Mouse (Mus musculus) neural tube, embryonic 12.5 days (tissue): Measurements from ENCODE around the gene Mybpc2. TPM values are rescaled to one million over a fixed set of nuclear protein-coding genes. Genes with fewer than 3 reads are reported as not detected.
A peak's percentile ranks its signal among the peaks of the same experiment; 100 is the strongest.

Experiments used
- ATAC-seq: fragments of 200-750 bp; cut with Nextera tagmentation; 2 replicates; pipeline ENCODE4 v1.8.0; 2017; ENCODE audit warnings: low read depth, mild to moderate bottlenecking, moderate TSS enrichment, moderate library complexity; ENCODE audit not compliant: low FRiP score
- H3K27ac ChIP-seq: fragments of 300-500 bp; sonication (generic); 2 replicates; pipeline ENCODE4 v1.5.1; 2016
- H3K27me3 ChIP-seq: fragments of 300-500 bp; sonication (generic); replicated peaks from 2 replicates; pipeline ENCODE4 v1.6.1; 2016; ENCODE audit warnings: mild to moderate bottlenecking
- H3K36me3 ChIP-seq: fragments of 300-500 bp; sonication (generic); 2 replicates; pipeline ENCODE4 v1.6.1; 2016; ENCODE audit warnings: mild to moderate bottlenecking
- H3K4me1 ChIP-seq: fragments of 300-500 bp; sonication (generic); 2 replicates; pipeline ENCODE4 v1.6.1; 2016
- H3K4me2 ChIP-seq: fragments of 300-500 bp; sonication (generic); replicated peaks from 2 replicates; pipeline ENCODE4 v1.6.1; 2016; ENCODE audit warnings: mild to moderate bottlenecking
- H3K4me3 ChIP-seq: fragments of 300-500 bp; sonication (generic); 2 replicates; pipeline ENCODE4 v1.5.1; 2016
- H3K9ac ChIP-seq: fragments of 300-500 bp; sonication (generic); 2 replicates; pipeline ENCODE4 v1.6.1; 2016; ENCODE audit warnings: mild to moderate bottlenecking
- H3K9me3 ChIP-seq: fragments of 300-500 bp; sonication (generic); 2 replicates; pipeline ENCODE4 v1.6.1; 2016; ENCODE audit warnings: mild to moderate bottlenecking
- WGBS: fragments of 180-500 bp; shearing (Covaris S2); methylation state at CpG from one replicate; pipeline ENCODE4 v1.1.7; 2016; 5-methylcytosine and 5-hydroxymethylcytosine counted together
- microRNA-seq: library from miRNA; unstranded; fragments of <30 nt; microRNA quantifications from one replicate; pipeline ENCODE4, GENCODE M21; 2017
- polyA plus RNA-seq: library from polyadenylated mRNA; unstranded; fragments of >200 nt; fragmentation: Nextera tagmentation; extraction: Ambion mirVana; gene quantifications from 2 replicates; pipeline ENCODE4 v1.2.1, GENCODE M21; 2016

Gene Mybpc2
- polyA plus RNA-seq, 1 experiment from 2014 or later: 0.11 TPM

- Histone ChIP-seq H3K27ac (no peak overlapping the region), H3K4me1 (peaks cover 36% of the 10 kb centered on the region), H3K36me3 (peaks cover 43% of the 10 kb centered on the region), H3K9me3 (no peaks in the 10 kb centered on the region), H3K4me3 (no peak overlapping the region), H3K4me2 (no peak overlapping the region), H3K9ac (no peak overlapping the region), H3K27me3 (peaks cover 47% of the 10 kb centered on the region)
- 88% methylated on average over 10 of the region's 10 CpGs for WGBS
- ATAC-seq: no peak
Measured at GRCm38 (mm10) chr7:44463556-44464225, 60.8 kb downstream of the Mybpc2 start.

GRCm38 (mm10) chr7:44463056-44463425 is 61.4 kb downstream of the Mybpc2 start:
- Histone ChIP-seq H3K4me2 (no peak overlapping the region), H3K27me3 (peaks cover 47% of the 10 kb centered on the region), H3K27ac (no peak overlapping the region), H3K4me1 (peaks cover 32% of the 10 kb centered on the region), H3K36me3 (peaks cover 50% of the 10 kb centered on the region), H3K9ac (0 out of 2 replicates have a peak overlapping the region, but pooled peaks have one; percentile 26), H3K9me3 (peaks cover 2% of the 10 kb centered on the region; the same call in 1 of the 2 replicates), H3K4me3 (no peak overlapping the region)
- WGBS: 32% methylated on average over 8 of the region's 8 CpGs
- no peak for ATAC-seq

DNA sequence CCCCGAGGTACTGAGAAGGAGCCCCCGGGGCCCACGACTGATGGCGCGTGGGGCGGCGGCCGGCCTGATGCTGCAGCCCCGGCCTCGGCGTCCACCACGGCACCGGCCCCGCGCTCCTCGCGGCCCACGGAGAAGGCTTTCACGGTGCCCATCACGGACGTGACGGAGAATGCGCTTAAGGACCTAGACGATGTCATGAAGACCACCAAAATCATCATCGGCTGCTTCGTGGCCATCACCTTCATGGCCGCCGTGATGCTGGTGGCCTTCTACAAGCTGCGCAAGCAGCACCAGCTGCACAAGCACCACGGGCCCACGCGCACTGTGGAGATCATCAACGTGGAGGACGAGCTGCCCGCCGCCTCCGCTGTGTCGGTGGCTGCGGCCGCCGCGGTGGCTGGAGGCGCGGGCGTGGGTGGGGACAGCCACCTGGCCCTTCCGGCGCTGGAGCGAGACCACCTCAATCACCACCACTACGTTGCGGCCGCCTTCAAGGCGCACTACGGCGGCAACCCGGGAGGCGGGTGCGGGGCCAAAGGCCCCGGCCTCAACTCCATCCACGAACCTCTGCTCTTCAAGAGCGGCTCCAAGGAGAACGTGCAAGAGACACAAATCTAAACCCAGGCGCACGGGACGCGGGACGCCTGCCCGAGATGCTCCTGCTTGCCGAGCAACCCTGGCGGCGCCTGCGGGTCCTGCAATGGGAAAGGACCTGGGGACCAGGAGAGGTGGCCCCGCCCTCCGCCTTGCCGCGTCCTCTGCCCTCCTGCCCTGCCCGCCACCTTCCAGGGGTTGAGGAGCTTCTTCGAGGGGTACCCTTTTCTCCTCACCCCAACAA is 62.0 kb downstream of the Mybpc2 start:
- H3K9ac ChIP-seq: 0 out of 2 replicates have a peak overlapping the region, but pooled peaks have one; percentile 26
- H3K36me3 ChIP-seq: peaks cover 56% of the 10 kb centered on the region
- H3K4me1 ChIP-seq: peaks cover 32% of the 10 kb centered on the region
- no peak for ATAC-seq
- peak overlapping the region; percentile 42 for H3K4me2 ChIP-seq
- H3K9me3 ChIP-seq: peaks cover 3% of the 10 kb centered on the region; the same call in 1 of the 2 replicates
- peaks cover 47% of the 10 kb centered on the region for H3K27me3 ChIP-seq
- H3K27ac ChIP-seq: no peak overlapping the region
- 15% methylated on average over 77 of the region's 77 CpGs for WGBS
- no peak overlapping the region for H3K4me3 ChIP-seq

DNA sequence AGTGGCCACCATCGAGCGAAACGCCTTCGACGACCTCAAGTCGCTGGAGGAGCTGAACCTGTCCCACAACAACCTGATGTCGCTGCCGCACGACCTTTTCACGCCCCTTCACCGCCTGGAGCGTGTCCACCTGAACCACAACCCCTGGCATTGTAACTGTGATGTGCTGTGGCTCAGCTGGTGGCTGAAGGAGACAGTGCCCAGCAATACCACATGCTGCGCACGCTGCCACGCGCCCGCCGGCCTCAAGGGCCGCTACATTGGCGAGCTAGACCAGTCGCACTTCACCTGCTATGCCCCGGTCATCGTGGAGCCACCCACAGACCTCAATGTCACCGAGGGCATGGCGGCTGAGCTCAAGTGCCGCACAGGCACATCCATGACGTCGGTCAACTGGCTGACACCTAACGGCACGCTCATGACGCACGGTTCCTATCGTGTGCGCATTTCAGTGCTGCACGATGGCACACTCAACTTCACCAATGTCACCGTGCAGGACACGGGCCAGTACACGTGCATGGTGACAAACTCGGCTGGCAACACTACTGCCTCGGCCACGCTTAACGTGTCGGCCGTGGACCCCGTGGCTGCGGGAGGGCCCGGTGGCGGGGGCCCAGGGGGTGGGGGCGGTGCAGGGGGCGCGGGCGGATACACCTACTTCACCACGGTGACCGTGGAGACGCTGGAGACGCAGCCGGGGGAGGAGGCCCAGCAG is 62.8 kb downstream of the Mybpc2 start:
- WGBS: 59% methylated on average over 57 of the region's 57 CpGs
- Histone ChIP-seq H3K4me2 (peak overlapping the region; percentile 42), H3K36me3 (peaks cover 64% of the 10 kb centered on the region), H3K27ac (no peak overlapping the region), H3K27me3 (peaks cover 47% of the 10 kb centered on the region), H3K9ac (no peak overlapping the region), H3K4me3 (no peak overlapping the region), H3K4me1 (peaks cover 32% of the 10 kb centered on the region), H3K9me3 (peaks cover 3% of the 10 kb centered on the region; the same call in 1 of the 2 replicates)
- ATAC-seq: no peak

- Histone ChIP-seq H3K27ac (no peak overlapping the region), H3K4me1 (peaks cover 32% of the 10 kb centered on the region), H3K9me3 (peaks cover 3% of the 10 kb centered on the region; the same call in 1 of the 2 replicates), H3K36me3 (peaks cover 69% of the 10 kb centered on the region), H3K9ac (no peak overlapping the region), H3K4me2 (no peak overlapping the region), H3K4me3 (no peak overlapping the region), H3K27me3 (peaks cover 47% of the 10 kb centered on the region)
- no peak for ATAC-seq
- WGBS: 78% methylated on average over 31 of the region's 31 CpGs
Measured at GRCm38 (mm10) chr7:44460767-44461502, 63.5 kb downstream of the Mybpc2 start.

GRCm38 (mm10) chr7:44460067-44460466 is 64.4 kb downstream of the Mybpc2 start:
- Histone ChIP-seq H3K4me2 (no peak overlapping the region), H3K4me1 (peaks cover 27% of the 10 kb centered on the region), H3K36me3 (peaks cover 73% of the 10 kb centered on the region), H3K27ac (no peak overlapping the region), H3K4me3 (no peak overlapping the region), H3K27me3 (peaks cover 47% of the 10 kb centered on the region), H3K9me3 (peaks cover 3% of the 10 kb centered on the region; the same call in 1 of the 2 replicates), H3K9ac (no peak overlapping the region)
- ATAC-seq: no peak
- 75% methylated on average over 6 of the region's 6 CpGs for WGBS

GRCm38 (mm10) chr7:44456302-44456701 is 68.2 kb downstream of the Mybpc2 start:
- peaks cover 3% of the 10 kb centered on the region; the same call in 1 of the 2 replicates for H3K9me3 ChIP-seq
- H3K27me3 ChIP-seq: peaks cover 23% of the 10 kb centered on the region
- H3K9ac ChIP-seq: no peak overlapping the region
- WGBS: 80% methylated on average over 1 of the region's 1 CpGs
- H3K4me2 ChIP-seq: no peak overlapping the region
- no peak overlapping the region for H3K27ac ChIP-seq
- peaks cover 15% of the 10 kb centered on the region for H3K4me1 ChIP-seq
- H3K4me3 ChIP-seq: no peak overlapping the region
- ATAC-seq: no peak
- H3K36me3 ChIP-seq: peaks cover 60% of the 10 kb centered on the region

DNA sequence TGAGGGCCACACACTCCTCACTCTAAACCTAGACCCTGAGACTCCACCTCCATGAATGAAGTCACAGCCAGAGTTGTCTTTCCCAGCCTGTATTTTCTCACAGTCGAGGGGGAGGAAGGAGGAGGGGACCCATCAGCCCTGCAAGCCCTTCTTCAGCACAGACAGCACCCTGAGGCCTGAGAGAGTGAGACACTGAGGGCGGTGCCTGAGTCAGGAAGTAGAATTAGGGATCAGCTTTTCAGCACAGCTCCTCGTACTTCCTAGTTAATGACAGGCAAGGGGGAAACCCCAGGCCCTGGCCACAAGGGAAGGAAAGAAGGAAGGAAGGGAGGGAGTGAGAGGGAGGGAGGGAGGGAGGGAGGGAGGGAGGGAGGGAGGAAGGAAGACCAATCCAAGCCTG is 71.2 kb downstream of the Mybpc2 start:
- Histone ChIP-seq H3K36me3 (peaks cover 48% of the 10 kb centered on the region), H3K27ac (no peak overlapping the region), H3K4me1 (peaks cover 24% of the 10 kb centered on the region), H3K27me3 (no peaks in the 10 kb centered on the region), H3K9ac (no peak overlapping the region), H3K4me2 (no peak overlapping the region), H3K4me3 (no peak overlapping the region), H3K9me3 (peaks cover 3% of the 10 kb centered on the region; the same call in 1 of the 2 replicates)
- WGBS: 10% methylated on average over 2 of the region's 3 CpGs
- no peak for ATAC-seq

Small RNAs within 50 kb of the gene (microRNA-seq; reads per million reads assigned to microRNA genes)
- gene Mir7052 (0.66 reads per million), gene Mir7053 (not detected)

Other genes with a start within 250 kb of the Mybpc2 start
- 2.1 and 2.2 TPM in 2 replicates for gene Clec11a, start 217.8 kb downstream of the Mybpc2 start, polyA plus RNA-seq
- 12.6 and 14.4 TPM in 2 replicates for gene Shank1, start 214.4 kb downstream of the Mybpc2 start, polyA plus RNA-seq
- 10.0 and 10.2 TPM in 2 replicates for gene Syt3, start 140.6 kb downstream of the Mybpc2 start, polyA plus RNA-seq
- gene 1700008O03Rik, start 138.8 kb downstream of the Mybpc2 start, polyA plus RNA-seq: 1.0 and 1.1 TPM in 2 replicates
- gene Lrrc4b, start 95.6 kb downstream of the Mybpc2 start, polyA plus RNA-seq: 10.4 and 12.6 TPM in 2 replicates
- gene Aspdh, start 59.3 kb downstream of the Mybpc2 start, polyA plus RNA-seq: 1.3 and 3.8 TPM in 2 replicates
- 61.5 and 61.7 TPM in 2 replicates for gene Josd2, start 56.7 kb downstream of the Mybpc2 start, polyA plus RNA-seq
- gene Emc10, start 28.1 kb downstream of the Mybpc2 start, polyA plus RNA-seq: 135 and 136 TPM in 2 replicates
- gene Fam71e1, start 28.1 kb downstream of the Mybpc2 start, polyA plus RNA-seq: 26.3 and 28.1 TPM in 2 replicates
- 0.11 TPM in 1 of 2 replicates, not detected in the other for gene Spib, start 7.4 kb upstream of the Mybpc2 start, polyA plus RNA-seq
- 65.2 and 66.4 TPM in 2 replicates for gene Pold1, start 24.2 kb upstream of the Mybpc2 start, polyA plus RNA-seq
- gene Nr1h2, start 29.3 kb upstream of the Mybpc2 start, polyA plus RNA-seq: 69.5 and 71.2 TPM in 2 replicates
- 0.74 and 1.5 TPM in 2 replicates for gene Napsa, start 47.7 kb upstream of the Mybpc2 start, polyA plus RNA-seq
- gene Kcnc3, start 66.0 kb upstream of the Mybpc2 start, polyA plus RNA-seq: 2.6 and 3.7 TPM in 2 replicates
- 2.5 and 3.4 TPM in 2 replicates for gene Myh14, start 146.2 kb upstream of the Mybpc2 start, polyA plus RNA-seq
- gene Izumo2, start 184.1 kb upstream of the Mybpc2 start, polyA plus RNA-seq: not detected in 2 replicates
- 35.2 and 37.8 TPM in 2 replicates for gene Vrk3, start 223.8 kb upstream of the Mybpc2 start, polyA plus RNA-seq
- gene Zfp473, start 226.4 kb upstream of the Mybpc2 start, polyA plus RNA-seq: 1.5 and 2.0 TPM in 2 replicates